Mouse (Mus musculus): ENCODE data around the gene Emc7.
"Not testable (repeated sequence)": the region's sequence is repeated elsewhere in the genome, so short reads cannot be mapped to it uniquely, and the experiment has no call there.

Gene Emc7

DNA sequence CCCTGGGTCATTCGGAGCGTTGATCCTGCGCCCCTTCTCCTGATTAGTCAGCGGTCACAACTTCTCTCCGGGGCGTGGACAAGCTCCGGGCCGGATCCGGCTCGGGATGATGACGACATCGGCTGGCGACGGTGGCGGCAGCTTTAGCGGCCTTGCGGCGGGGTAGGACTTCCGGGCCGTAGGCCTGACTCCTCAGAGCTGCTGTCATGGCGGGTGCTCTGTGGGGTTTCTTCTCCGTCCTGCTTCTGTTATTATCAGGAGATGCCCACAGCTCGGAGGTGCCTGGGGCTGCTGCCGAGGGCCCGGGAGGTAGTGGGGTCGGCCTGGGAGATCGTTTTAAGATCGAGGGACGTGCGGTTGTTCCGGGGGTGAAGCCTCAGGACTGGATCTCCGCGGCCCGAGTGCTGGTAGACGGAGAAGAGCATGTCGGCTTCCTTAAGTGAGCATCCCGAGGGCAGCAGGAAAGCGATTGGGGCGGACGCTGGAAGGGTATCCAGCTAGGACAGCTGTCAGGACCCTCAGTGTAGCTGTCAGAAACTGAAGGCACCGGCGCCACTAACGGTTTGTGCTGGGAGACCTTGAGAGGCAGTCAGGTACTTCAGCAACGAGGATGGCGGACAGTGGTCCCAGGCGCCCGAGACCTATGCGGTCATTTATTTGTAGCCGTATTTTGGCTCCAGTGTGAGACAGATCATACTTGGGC lies at the start of gene Emc7:
Emc7 (plus strand) TSS at position 136 of the 703 bp plus-strand sequence.
- DNase-seq, result peak; percentile 99

DNA sequence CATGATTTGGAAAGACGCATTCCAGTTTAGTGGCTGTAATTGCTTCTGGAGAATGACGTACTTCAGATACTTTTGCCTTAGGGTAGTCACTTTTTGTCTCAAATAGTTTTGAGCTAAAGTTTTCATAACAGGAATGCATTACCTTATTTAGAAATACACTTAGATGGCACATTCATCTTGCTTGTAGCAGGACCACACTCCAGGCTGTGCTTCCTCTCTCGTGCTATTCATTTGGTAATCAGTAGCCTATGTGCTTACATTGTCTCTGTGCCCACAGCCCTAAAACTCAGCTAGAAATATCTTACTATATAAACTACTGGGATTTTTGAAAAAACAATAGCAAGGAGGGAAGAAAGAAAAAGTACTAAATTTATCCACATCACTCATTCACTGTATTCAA lies 47.8 kb upstream of the Emc7 start:
- no peak for DNase-seq

DNA sequence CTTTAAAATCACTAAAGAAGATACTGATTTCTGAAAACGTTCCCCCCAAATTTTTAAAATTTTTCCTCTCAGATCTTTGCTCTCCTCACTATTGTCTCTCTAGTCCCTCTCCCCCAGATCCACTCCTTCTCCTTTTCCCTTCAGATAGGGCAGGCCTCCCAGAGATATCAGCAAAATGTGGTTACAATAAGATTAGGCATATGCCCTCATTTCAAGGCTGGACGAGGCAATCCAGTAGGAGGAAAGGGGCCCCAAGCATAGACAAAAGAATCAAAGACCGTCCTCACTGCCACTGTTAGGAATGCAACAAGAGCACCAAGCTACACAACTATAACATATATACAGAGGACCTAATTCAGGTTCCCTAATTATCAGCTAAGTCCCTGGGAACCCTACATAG lies 29.5 kb upstream of the Emc7 start:
- DNase-seq, result no peak

DNA sequence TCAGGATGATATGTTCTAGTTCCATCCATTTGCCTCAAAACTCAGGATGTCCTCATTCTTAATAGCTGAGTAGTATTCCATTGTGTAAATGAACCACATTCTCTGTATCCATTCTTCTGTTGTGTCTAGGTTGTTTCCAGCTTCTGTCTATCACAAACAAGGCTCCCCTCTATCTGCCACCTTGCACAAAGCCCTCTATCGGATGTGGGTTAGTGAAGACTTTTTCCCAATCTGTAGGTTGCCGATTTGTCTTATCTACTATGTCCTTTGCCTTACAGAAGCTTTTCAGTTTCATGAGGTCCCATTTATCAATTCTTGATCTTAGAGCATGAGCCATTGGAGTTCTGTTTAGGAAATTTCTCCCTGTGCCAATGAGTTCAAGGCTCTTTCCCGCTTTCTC lies 26.3 kb upstream of the Emc7 start:
- not testable (repeated sequence) for DNase-seq

DNA sequence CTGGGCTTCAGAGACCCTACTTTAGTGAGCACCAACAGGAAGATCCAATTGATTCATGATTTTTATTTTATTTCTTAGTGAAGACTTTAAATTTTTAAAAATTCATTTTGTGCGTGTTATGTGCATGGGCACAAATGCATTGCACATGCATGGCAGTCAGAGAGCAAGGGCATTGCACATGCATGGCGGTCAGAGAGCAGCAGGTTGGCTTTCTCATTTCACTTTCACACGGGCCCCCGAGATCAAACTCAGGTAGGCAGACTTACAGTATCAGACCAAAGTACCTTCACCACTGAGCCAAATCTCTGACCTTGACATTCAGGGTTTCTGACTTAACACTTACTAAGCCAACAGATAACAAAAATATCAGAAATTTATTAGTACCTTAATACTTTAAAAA lies 25.1 kb upstream of the Emc7 start:
- no peak for DNase-seq

DNA sequence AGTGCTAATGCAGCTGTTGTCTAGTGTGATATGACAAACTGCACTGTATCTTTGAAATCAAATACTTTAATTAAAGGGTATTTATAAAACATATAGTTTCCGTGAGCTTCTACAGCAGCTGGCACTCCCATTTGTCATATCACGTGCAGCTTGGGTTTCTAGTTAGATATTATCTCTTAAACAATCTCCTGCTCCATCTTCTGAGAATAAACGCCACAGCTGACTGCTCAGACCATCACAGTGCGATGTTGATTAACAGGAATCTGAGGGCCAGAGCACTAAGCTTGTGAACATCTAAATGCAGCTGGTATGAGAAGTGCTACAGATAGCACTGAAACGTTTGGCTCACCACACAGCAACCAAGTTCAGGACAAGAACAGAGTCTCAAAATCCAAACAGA lies 24.4 kb upstream of the Emc7 start:
- DNase-seq, result no peak

DNA sequence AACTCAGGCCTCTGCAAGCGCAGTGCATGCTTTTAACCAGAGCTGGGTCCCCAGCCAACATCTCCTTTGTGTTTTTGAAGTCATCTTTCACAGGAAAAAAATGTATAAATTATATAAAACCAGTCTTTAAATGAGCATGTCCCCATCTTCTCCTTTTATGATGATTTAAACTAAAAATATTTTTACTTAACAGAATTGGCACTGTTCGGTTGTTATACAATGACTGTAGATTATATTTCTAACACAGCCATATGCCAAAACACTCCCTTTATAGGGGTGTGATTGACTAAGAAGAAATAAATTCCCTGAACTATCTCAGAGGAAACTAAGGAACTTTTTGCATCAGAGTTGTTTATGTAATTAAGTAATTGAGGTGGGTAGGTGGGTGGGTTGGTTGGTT lies 22.3 kb upstream of the Emc7 start:
- DNase-seq, result no peak

DNA sequence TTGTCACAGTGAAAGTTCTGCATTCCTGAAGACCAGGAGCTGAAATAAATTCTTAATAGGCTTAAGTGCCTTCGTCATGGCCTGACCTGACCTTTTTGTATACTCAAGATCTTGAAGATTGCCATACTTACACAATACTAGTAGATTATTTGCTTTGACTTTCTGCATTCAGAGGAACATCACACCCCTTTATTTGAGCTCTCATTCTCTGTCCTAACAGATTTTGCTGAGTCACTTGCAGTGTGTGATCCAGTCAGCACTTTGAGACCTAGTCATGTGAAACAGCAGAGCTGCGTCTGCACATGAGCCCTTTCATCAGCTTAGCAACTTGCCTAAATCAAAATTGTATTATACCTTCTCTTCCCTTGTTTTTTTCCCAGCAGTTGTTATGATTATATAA lies 21.4 kb upstream of the Emc7 start:
- DNase-seq, result peak; percentile 7

DNA sequence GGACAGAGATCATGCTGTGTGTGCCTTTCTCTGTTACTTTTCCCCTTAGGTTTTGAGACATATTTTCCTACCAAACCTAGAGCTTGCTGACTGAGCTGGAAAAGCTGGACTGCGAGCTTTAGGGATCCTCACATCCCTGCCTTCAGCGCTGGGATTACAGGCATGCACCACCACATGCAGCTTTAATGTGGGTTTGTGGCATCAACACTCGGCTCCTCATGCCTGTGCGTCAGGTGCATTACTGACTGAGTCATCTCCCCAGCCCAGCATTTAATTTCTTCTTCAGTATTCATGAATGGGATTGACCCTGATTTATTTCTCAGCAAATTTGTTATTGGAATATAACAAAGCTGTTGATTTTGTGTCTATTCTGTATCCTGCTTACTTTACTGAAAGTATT lies 18.5 kb upstream of the Emc7 start:
- no peak for DNase-seq

DNA sequence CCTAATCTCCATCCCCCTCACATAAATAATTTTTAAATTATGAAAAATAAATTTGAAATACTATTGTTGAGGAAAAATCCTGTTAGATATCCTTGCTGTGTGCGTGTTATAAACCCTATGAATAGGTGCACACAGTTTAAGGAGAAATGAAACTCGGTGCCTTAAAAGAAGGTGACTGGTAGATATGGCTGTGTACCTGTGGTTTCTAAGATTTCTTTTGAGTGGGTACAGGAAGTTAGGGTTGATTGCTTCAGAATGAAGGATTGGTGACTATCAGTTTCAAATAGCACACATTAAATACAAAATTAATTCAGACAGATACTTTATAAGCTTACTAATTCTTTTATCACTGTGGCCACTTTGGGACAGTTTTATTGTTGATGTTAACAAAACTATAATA lies 17.2 kb upstream of the Emc7 start:
- no peak for DNase-seq

DNA sequence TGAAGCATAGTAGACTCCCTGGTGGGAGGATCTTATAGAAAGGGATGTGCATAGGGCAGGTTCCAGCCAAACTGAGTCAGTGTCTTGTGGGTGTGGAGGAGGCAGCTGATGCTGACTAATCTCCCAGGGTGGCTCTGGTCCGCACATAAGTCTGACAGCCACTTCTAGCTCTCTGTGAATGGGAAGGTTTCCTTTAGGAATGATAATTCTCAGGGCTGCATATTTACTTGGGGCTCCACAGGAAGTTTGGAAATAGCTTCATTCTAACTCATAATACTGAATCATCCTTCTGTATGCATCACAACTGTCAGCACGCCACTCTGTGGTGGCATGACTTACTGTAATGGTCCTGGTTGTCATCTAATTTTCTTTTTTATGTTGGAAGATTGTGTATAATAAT lies 11.3 kb upstream of the Emc7 start:
- no peak for DNase-seq

DNA sequence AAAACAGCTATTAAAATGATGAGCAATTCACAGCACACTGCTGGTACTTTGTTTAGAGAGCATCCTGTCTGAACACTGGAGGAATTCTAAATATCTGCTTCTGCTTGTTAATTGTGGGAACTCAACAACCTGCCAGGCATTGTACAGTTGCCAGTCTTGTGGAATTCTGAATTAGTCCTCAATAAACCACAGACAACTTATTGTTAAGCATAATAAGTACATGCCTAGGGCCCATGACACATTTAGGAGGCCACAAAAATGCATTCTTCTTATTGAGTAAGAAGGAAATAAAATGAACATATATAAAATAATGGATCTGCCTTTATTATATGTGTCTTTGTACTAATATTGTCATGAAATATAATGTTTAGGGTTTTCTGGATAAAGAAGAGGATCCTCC lies 9.3 kb upstream of the Emc7 start:
- DNase-seq, result no peak

DNA sequence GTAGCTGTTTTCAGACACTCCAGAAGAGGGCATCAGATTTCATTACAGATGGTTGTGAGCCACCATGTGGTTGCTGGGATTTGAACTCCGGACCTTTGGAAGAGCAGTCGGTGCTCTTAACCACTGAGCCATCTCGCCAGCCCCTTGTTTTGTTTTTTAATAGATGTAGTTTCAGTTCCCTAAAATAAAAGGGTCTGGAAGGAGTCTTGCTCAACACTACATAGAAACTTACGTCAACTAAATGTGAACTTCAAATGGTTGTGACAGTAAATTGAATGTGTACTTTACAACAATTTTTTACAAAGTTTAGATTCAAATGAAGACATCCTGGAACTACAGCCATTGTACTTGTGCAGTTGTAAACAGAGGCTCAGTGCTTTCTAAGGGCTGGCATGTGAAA lies 6.8 kb upstream of the Emc7 start:
- DNase-seq, result not testable (repeated sequence)

DNA sequence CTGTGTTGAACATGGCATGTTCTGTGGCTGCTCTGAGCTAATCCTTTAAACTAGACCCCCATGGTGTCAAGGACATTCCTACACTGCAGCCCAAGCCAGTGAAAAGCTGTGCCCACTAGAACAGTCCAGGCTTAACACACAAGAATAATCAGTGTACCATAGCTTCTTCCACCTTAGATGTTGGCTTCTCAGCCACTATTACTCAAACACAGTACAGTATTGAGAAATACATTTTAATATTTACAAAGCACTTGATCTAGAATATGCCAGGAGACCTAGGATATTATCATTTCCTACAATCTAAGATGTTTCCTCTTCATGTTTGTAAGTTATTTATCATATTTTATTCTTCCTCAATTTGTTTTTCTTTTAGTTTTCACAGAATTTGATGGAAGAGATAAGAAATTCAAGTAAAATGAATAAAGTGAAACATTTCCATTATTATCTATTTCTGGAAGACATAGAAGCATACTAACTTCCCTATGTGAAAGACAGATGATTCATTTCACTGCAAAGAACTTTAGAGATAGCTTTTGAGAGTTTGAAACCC lies 6.2 kb upstream of the Emc7 start:
- no peak for DNase-seq

DNA sequence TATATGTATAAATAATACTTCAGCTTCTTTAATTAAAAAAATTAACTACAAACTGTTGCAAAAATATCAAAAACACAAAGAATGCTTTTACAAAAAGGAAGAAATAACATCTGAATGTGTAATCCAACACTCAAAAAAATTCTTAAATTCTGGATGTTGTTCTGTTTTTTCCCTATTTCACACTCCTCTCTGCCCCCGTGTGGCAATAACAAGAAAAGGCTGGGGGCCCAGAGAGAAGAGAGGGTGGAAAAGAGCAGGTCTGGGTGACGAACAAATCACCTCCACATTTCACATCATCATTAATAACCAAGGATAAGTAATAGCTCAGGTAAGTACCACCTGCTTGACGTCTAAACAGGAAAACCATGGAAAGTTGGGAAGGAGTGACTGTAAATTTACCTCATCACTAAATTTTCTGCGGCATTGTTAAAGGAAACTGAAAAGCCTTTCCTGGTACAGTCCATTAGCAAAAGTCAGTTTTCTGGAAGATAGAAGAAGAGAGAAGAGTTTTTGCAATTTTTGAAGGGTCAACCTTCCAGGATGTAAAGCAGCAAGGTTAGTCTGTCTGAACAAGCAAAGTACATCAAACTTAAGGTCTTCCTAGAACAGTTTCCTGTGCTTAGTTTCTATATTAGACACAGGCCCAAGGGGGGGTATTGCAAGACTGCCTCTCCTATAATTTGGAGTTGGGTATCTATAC lies 5.0 kb upstream of the Emc7 start:
- peak; percentile 51 for DNase-seq

DNA sequence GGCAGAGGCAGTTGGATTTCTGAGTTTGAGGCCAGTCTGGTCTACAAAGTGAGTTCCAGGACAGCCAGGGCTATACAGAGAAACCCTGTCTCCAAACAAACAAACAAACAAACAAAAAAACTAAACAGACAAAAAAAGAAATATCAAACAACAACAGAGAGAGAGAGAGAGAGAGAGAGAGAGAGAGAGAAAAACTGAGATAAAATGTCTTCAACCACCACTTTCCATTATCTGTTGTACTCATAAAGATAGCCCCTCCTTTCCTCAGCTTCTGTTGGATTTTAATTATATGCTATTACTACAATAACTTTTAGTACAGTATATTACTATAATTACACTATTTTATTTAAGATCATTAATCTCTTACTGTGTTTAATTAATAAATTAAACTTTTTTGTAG lies 2.3 kb upstream of the Emc7 start:
- not testable (repeated sequence) for DNase-seq

DNA sequence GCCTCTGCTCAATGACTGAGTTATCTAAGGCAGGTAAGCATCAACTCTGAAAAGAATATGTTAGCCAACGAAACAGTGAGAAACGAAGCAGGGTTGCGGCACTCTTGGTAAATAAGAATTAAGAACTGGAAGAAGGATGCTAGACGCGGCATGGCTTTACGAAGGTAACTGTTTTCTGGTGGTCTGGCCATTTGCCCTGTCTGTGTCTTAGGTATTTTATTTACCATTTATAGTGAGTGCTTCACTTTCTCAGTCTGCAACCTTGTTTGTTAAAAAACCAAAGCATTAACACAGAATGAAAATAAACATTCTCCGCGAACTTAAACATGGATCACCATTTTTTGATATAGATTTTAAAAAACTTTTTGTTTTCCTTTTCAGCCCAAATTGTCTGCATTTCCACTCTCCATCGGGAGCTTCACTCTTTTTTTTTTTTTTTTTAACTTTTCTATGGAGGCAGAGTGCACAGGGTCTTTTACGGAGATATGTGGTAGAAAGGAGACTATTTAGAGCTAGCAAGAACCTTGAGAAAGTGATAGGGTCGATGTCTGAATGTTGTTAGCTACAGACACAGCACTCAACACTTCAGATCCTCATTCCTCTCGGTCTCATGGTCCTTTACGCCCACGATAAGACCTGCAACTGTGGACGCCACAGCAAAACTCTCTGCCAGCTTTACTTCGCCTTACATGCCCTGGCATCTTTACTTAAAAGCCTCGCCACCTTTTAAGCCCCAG lies 504 bp upstream of the Emc7 start:
- no peak for DNase-seq

DNA sequence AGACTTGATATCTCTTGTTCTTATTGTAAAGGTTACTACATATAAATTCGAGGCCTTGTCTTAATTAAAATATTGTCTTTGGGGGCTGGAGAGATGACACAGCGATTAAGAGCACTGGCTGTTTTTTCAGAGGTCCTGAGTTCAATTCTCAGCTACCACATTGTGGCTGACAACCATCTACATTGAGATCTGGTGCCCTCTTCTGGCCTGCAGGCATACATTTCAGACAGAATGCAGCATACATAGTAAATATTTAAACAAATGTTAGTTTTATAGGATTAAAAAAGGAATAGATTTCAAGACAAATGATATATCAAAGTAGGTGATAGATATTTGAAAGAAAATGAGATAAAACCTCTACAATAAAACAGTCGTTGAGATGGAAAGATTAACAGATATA lies 5.8 kb downstream of the Emc7 start:
- no peak for DNase-seq

DNA sequence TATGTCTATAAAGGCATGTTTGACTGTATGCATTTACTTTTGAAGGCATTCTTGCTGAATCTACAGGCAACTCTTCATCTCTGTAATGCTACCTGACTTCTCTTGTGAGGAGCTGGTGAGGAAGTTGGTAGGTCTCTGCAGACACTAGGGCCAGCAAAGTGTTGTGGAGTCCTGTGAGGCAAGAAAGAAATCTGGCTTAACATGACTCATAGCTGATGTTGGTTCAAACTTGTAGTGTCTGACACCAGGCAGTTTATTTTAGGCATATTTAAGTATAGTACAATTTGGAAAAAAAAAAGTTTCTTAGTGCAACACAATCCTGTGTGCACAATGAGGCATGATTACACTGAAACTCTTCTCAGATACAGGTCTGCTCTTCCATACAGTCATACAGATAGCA lies 14.7 kb downstream of the Emc7 start:
- DNase-seq, result no peak

DNA sequence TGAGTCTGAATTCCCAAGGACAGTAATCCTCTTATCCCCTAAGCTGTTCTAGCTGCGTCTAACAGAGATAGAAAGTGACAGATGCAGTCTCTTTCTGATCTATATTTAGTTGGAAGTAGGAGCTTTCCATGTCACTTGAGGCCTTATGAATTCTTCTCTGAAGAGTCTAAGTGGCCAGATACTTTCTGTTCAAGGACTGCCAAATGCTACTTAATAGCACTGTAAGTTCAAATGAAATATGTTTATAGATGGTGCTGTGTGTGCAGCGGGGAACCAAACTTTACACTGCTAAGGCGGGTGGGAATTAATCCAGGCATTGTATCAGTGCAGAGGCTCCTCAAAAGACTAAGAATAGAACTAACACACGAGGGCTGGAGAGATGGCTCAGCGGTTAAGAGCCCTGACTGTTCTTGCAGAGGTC lies 16.2 kb downstream of the Emc7 start:
- DNase-seq, result no peak

DNA sequence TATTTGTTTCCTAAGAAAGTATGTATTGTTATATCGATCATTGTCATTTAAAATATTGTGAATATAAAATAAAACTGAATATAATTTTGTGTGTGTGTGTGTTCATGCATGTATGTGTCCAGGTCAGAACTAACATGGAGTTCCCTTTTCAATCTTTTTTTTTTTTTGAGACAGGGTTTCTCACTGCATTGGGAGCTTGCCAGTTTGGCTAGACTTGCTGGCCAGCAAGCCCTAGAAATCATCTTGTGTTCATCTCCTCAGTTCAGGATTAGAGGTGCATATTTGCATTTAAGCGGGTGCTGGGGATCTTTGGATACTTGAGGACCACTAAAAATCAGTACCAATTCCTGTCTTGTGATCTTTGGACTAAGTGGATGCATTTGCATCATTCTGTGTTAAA lies 17.3 kb downstream of the Emc7 start:
- DNase-seq, result no peak

DNA sequence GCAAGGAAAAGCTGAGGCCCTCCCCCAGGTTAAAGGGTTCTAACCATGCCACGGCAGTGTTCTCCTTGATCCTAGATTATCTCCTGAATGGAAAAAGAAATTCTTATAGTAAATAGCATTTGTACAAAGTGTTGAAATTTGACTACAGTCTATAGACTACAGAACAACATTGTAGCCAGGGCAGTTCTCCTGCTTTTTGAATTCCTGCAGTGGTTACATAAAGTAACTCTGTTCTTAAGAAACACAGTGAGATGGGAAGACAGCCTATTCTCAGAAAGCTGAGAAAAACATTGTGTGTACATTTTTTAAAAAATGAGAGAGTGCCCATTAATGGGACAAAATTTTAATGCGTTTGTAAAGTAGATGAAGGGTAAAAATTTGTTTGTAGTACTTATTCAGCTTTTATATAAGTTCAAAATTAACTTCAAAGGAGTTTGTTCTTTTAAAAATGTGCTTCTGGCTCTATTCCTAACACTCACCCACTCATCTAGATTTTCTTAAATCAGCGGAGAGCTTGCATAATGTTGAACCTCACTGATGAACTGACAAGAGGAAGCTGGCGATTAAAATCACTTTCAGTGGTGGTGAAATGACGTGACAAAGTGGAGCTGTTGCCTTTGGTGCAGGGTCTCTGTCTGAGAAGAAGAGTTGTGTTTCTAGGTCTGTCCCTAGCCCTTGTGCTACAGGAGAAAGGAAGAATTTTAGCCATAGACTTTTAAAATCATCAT lies 20.4 kb downstream of the Emc7 start:
- no peak for DNase-seq

DNA sequence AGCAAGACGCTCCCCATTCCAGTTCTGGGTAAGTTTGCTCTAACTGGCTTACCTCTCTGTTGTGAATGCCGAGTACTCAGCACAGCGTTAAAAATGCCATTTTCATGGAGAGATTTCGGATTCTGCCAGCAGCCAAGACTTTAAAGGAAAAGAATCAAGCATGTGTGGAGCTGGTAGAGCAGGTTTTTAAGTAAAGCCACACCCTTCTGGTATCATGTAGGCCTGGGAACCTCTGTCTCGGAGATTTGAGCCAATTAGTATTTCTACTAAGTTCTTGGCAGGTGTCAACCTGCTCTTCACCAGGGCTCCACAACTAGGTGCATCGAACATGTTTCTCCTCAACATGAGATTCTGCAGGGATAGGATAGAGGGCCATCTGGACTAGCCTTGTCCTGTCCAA lies 21.8 kb downstream of the Emc7 start:
- DNase-seq, result no peak
